22 mouse cellular contexts compared by ENCODE assay signal in genomic region chr12:17063920-17064319, GRCm38 (mm10). TPM values are rescaled to one million over a fixed set of nuclear protein-coding genes. Genes with fewer than 3 reads are reported as not detected.
DNase-seq lines count a peak whose midpoint lies in the region; ATAC-seq and TF ChIP-seq lines count a peak whose summit lies in the region.
"Had no signal": no experiment of that assay in that cellular context is flagged by ENCODE, and none has a peak within 500 bp of the region (broad histone marks: within the 10 kb centered on the region; RNA-seq: fewer than 3 reads in every experiment).

No protein-coding gene starts in this region.

- no peak overlapping the region for H3K9ac ChIP-seq in hindbrain, embryonic 15.5 days
- no peak overlapping the region for H3K9ac ChIP-seq in midbrain, embryonic 14.5 days (replicated peaks; ENCODE audit: low read length)
- no peak overlapping the region for H3K9ac ChIP-seq in midbrain, embryonic 11.5 days (ENCODE audit: low read length)
- H3K9ac ChIP-seq: kidney, embryonic 15.5 days; midbrain, embryonic 12.5 days had no signal

- peak; percentile 12 for DNase-seq in adrenal gland, postnatal 14 days
- DNase-seq in adrenal gland, adult 18-20 months (ENCODE audit: low spot score in 2 of 2), result no peak
- DNase-seq in hindbrain, embryonic 10.5 days (ENCODE audit: low spot score), result no peak
- DNase-seq in midbrain, embryonic 14.5 days, result peak; percentile 53
- no peak for DNase-seq in midbrain, embryonic 11.5 days (ENCODE audit: low spot score, missing footprints)
- DNase-seq in cerebellum, postnatal 10 days, result no peak
- DNase-seq in thymus, adult 2 months, result no peak
- DNase-seq: cerebellum, adult 11 months; cerebellum, postnatal 36 days; heart, postnatal 14 days; lung, adult 2 months; lung, postnatal 36 days; spleen, adult 18-20 months had no signal

- no peaks in the 10 kb centered on the region for H3K36me3 ChIP-seq in hindbrain, embryonic 15.5 days
- H3K36me3 ChIP-seq in hindbrain, embryonic 10.5 days, result no peaks in the 10 kb centered on the region
- no peaks in the 10 kb centered on the region for H3K36me3 ChIP-seq in midbrain, embryonic 14.5 days (ENCODE audit: control insufficient read depth, insufficient read depth, low read length)
- no peaks in the 10 kb centered on the region for H3K36me3 ChIP-seq in midbrain, embryonic 11.5 days (ENCODE audit: control insufficient read depth, insufficient read depth, low read length)
- H3K36me3 ChIP-seq in thymus, adult 2 months (ENCODE audit: control insufficient read depth, insufficient read depth, low read length), result no peaks in the 10 kb centered on the region
- H3K36me3 ChIP-seq: G1E; heart, embryonic 10.5 days; kidney, embryonic 15.5 days; midbrain, embryonic 12.5 days had no signal

- no peak overlapping the region for H3K27ac ChIP-seq in hindbrain, embryonic 15.5 days (replicated peaks)
- H3K27ac ChIP-seq in hindbrain, embryonic 10.5 days, result no peak overlapping the region
- H3K27ac ChIP-seq in midbrain, embryonic 14.5 days (replicated peaks; ENCODE audit: low read depth, low read length), result 0 out of 2 replicates have a peak overlapping the region, but pooled peaks have one; percentile 22
- H3K27ac ChIP-seq in midbrain, embryonic 11.5 days (ENCODE audit: low read depth, low read length), result no peak overlapping the region
- no peak overlapping the region for H3K27ac ChIP-seq in thymus, adult 2 months (ENCODE audit: control insufficient read depth, insufficient read depth, low read length)
- H3K27ac ChIP-seq: heart, embryonic 10.5 days; kidney, embryonic 15.5 days; midbrain, embryonic 12.5 days had no signal

- no peak for TF ChIP-seq CTCF in thymus, adult 2 months (IDR thresholded peaks at IDR 0.05; ENCODE audit: borderline replicate concordance, control insufficient read depth, extremely low read depth, insufficient read depth, low read length, poor library complexity)

- no peaks in the 10 kb centered on the region for H3K9me3 ChIP-seq in hindbrain, embryonic 15.5 days
- no peaks in the 10 kb centered on the region for H3K9me3 ChIP-seq in hindbrain, embryonic 10.5 days
- H3K9me3 ChIP-seq in midbrain, embryonic 14.5 days (ENCODE audit: control insufficient read depth, low read length), result no peaks in the 10 kb centered on the region
- H3K9me3 ChIP-seq in midbrain, embryonic 11.5 days (ENCODE audit: control insufficient read depth, low read length), result no peaks in the 10 kb centered on the region
- H3K9me3 ChIP-seq: G1E; heart, embryonic 10.5 days; kidney, embryonic 15.5 days; midbrain, embryonic 12.5 days had no signal

- ATAC-seq in hindbrain, embryonic 15.5 days (ENCODE audit: low FRiP score, low read depth), result 0 out of 2 replicates have a peak, but pooled peaks have one; percentile 10
- ATAC-seq in midbrain, embryonic 14.5 days (ENCODE audit: low FRiP score, low TSS enrichment), result no peak
- no peak for ATAC-seq in midbrain, embryonic 11.5 days (ENCODE audit: low FRiP score)
- ATAC-seq: CD4-positive, CD25-positive, alpha-beta regulatory T cell, adult 4 months; intestine, embryonic 16.5 days had no signal

- H3K27me3 ChIP-seq in hindbrain, embryonic 15.5 days, result no peaks in the 10 kb centered on the region
- H3K27me3 ChIP-seq in hindbrain, embryonic 10.5 days (ENCODE audit: insufficient read depth, poor library complexity, severe bottlenecking), result 0 out of 2 replicates have a peak, but pooled peaks cover 3% of the 10 kb centered on the region
- no peaks in the 10 kb centered on the region for H3K27me3 ChIP-seq in midbrain, embryonic 14.5 days (ENCODE audit: control insufficient read depth, insufficient read depth, low read length)
- no peaks in the 10 kb centered on the region for H3K27me3 ChIP-seq in midbrain, embryonic 11.5 days (ENCODE audit: control insufficient read depth, insufficient read depth, low read length)
- H3K27me3 ChIP-seq in thymus, adult 2 months (ENCODE audit: control insufficient read depth, insufficient read depth, low read length), result no peaks in the 10 kb centered on the region
- H3K27me3 ChIP-seq: midbrain, embryonic 12.5 days had no signal

- no peak overlapping the region for H3K4me3 ChIP-seq in hindbrain, embryonic 15.5 days
- H3K4me3 ChIP-seq in hindbrain, embryonic 10.5 days, result no peak overlapping the region
- H3K4me3 ChIP-seq in midbrain, embryonic 14.5 days (replicated peaks; ENCODE audit: low read depth, low read length), result no peak overlapping the region
- H3K4me3 ChIP-seq in midbrain, embryonic 11.5 days (ENCODE audit: low read depth, low read length), result no peak overlapping the region
- H3K4me3 ChIP-seq in thymus, adult 2 months (ENCODE audit: control insufficient read depth, insufficient read depth, low read length), result no peak overlapping the region
- H3K4me3 ChIP-seq: erythroblast, embryonic 14.5 days; heart, embryonic 10.5 days; kidney, embryonic 15.5 days; midbrain, embryonic 12.5 days had no signal

- peaks cover 20% of the 10 kb centered on the region for H3K4me1 ChIP-seq in hindbrain, embryonic 15.5 days (replicated peaks)
- peaks cover 6% of the 10 kb centered on the region; the same call in 1 of the 2 replicates for H3K4me1 ChIP-seq in hindbrain, embryonic 10.5 days (replicated peaks)
- H3K4me1 ChIP-seq in midbrain, embryonic 14.5 days (ENCODE audit: control insufficient read depth, insufficient read depth, low read length), result no peaks in the 10 kb centered on the region
- H3K4me1 ChIP-seq in midbrain, embryonic 11.5 days (ENCODE audit: control insufficient read depth, insufficient read depth, low read length), result no peaks in the 10 kb centered on the region
- no peaks in the 10 kb centered on the region for H3K4me1 ChIP-seq in thymus, adult 2 months (replicated peaks; ENCODE audit: control insufficient read depth, insufficient read depth, low read length)
- H3K4me1 ChIP-seq: kidney, embryonic 15.5 days had no signal

- 29% methylated on average over 5 of the region's 5 CpGs for WGBS in hindbrain, embryonic 15.5 days
- WGBS in hindbrain, embryonic 10.5 days, result 71% methylated on average over 5 of the region's 5 CpGs
- WGBS in midbrain, embryonic 14.5 days, result 38% methylated on average over 5 of the region's 5 CpGs
- WGBS in midbrain, embryonic 11.5 days, result 61% methylated on average over 5 of the region's 5 CpGs
- 73% methylated on average over 5 of the region's 5 CpGs for WGBS in thymus, adult 2 months

- no peak for TF ChIP-seq POLR2A in thymus, adult 2 months (IDR thresholded peaks at IDR 0.05; ENCODE audit: control insufficient read depth, extremely low read depth, insufficient read depth, low read length, poor library complexity)

- H3K4me2 ChIP-seq in hindbrain, embryonic 15.5 days, result no peak overlapping the region
- no peak overlapping the region for H3K4me2 ChIP-seq in midbrain, embryonic 14.5 days (ENCODE audit: low read length)
- no peak overlapping the region for H3K4me2 ChIP-seq in midbrain, embryonic 11.5 days
- H3K4me2 ChIP-seq: kidney, embryonic 15.5 days; midbrain, embryonic 12.5 days had no signal

RNA-seq across cellular contexts. Expression of gene 2410004P03Rik, which starts 52.4 kb away (rescaled TPM):
- total RNA-seq in adrenal gland, postnatal 14 days (2021), result not detected in 2 replicates
- not detected for total RNA-seq in adrenal gland, adult 18-20 months (2021)
- 4.3 and 7.4 TPM in 2 replicates for polyA plus RNA-seq in hindbrain, embryonic 15.5 days (2015; fragmentation: Nextera tagmentation; extraction: Ambion mirVana)
- 2.5 and 5.6 TPM in 2 replicates for polyA plus RNA-seq in hindbrain, embryonic 10.5 days (2016; fragmentation: Nextera tagmentation; extraction: Ambion mirVana)
- polyA plus RNA-seq in midbrain, embryonic 14.5 days (2014; fragmentation: Nextera tagmentation; extraction: Ambion mirVana), result 2.6 and 3.4 TPM in 2 replicates
- 0.57 and 1.0 TPM in 2 replicates for polyA plus RNA-seq in midbrain, embryonic 11.5 days (2014; fragmentation: Nextera tagmentation; extraction: Ambion mirVana)
- polyA plus RNA-seq in thymus, adult 2 months (2012; rRNA removed), result 1.1 TPM in 2 replicates
- total RNA-seq: liver, adult 2 months had no signal
- polyA plus RNA-seq: erythroblast, embryonic 14.5 days; G1E; liver, adult 2 months had no signal

Comparison
In these comparisons a context has a peak if more than half of its experiments do, and no peak if none do; other contexts are left out.
1. DNase-seq: peak in adrenal gland, postnatal 14 days (single experiment) and midbrain, embryonic 14.5 days (single experiment); none in adrenal gland, adult 18-20 months (0 of 2), hindbrain, embryonic 10.5 days (single experiment), midbrain, embryonic 11.5 days (single experiment), cerebellum, postnatal 10 days (0 of 2) and thymus, adult 2 months (single experiment).